Mouse (Mus musculus) forebrain, postnatal 0 days (tissue): Measurements from ENCODE around the gene Zfp280b. TPM values are rescaled to one million over a fixed set of nuclear protein-coding genes. Genes with fewer than 3 reads are reported as not detected.
"Not testable (repeated sequence)": the region's sequence is repeated elsewhere in the genome, so short reads cannot be mapped to it uniquely, and the experiment has no call there.

Experiments used
- ATAC-seq: fragments of 200-750 bp; cut with Nextera tagmentation; 2 replicates; pipeline ENCODE4 v1.8.0; 2017; ENCODE audit warnings: mild to moderate bottlenecking, moderate library complexity
- DNase-seq: peaks from one replicate; pipeline ENCODE4 v3.0.0-alpha.2; 2015
- H3K27ac ChIP-seq: fragments of 300-500 bp; sonication (generic); 2 replicates; pipeline ENCODE4 v1.5.1; 2014; ENCODE audit warnings: low read depth, mild to moderate bottlenecking, antibody characterized with exemption, low read length, moderate library complexity, mixed read lengths
- H3K27me3 ChIP-seq: fragments of 300-500 bp; sonication (generic); 2 replicates; pipeline ENCODE4 v1.6.1; 2014; ENCODE audit warnings: mild to moderate bottlenecking, low read length, mixed read lengths; ENCODE audit not compliant: insufficient read depth
- H3K36me3 ChIP-seq: fragments of 300-500 bp; sonication (generic); 2 replicates; pipeline ENCODE4 v1.6.1; 2014; ENCODE audit warnings: mild to moderate bottlenecking, moderate library complexity; ENCODE audit not compliant: insufficient read depth
- H3K4me1 ChIP-seq: fragments of 300-500 bp; sonication (generic); 2 replicates; pipeline ENCODE4 v1.6.1; 2014; ENCODE audit warnings: antibody characterized with exemption; ENCODE audit not compliant: insufficient read depth
- H3K4me2 ChIP-seq: fragments of 300-500 bp; sonication (generic); 2 replicates; pipeline ENCODE4 v1.6.1; 2014; ENCODE audit warnings: low read depth, mild to moderate bottlenecking, moderate library complexity
- H3K4me3 ChIP-seq: fragments of 300-500 bp; sonication (generic); 2 replicates; pipeline ENCODE4 v1.5.1; 2014; ENCODE audit warnings: low read depth, low read length, mixed read lengths
- H3K9ac ChIP-seq: fragments of 300-500 bp; sonication (generic); 2 replicates; pipeline ENCODE4 v1.6.1; 2014; ENCODE audit warnings: mild to moderate bottlenecking
- H3K9me3 ChIP-seq: fragments of 300-500 bp; sonication (generic); 2 replicates; pipeline ENCODE4 v1.6.1; 2016; ENCODE audit warnings: low read length
- CTCF ChIP-seq: sonication (generic); IDR thresholded peaks from 2 replicates; pipeline ENCODE4 v1.5.1; 2016; ENCODE audit warnings: antibody characterized with exemption, control low read depth, low read depth
- whole genome bisulfite sequencing: fragments of 180-500 bp; shearing (Covaris S2); extraction: QIAGEN DNeasy Blood & Tissue Kit; methylation state at CpG from one replicate; pipeline ENCODE4 v1.1.7; 2014; 5-methylcytosine and 5-hydroxymethylcytosine counted together
- polyA plus RNA-seq: library from polyadenylated mRNA; unstranded; fragments of >200 nt; fragmentation: Nextera tagmentation; extraction: Ambion mirVana; gene quantifications from 2 replicates; pipeline ENCODE4 v1.2.1, GENCODE M21; 2015
- total RNA-seq: library from RNA; depleted of rRNA; stranded (reverse); fragments of >200 nt; gene quantifications from 2 replicates; pipeline ENCODE4 v1.2.3, GENCODE M21; 2014

Zfp280b gene
- total and polyA plus RNA-seq, 2 experiments from 2014 or later: 7.9 to 9.0 TPM

- 69% methylated on average over 1 of the region's 1 CpGs for WGBS
- Histone ChIP-seq H3K36me3 (peaks cover 6% of the 10 kb centered on the region; the same call in 1 of the 2 replicates), H3K4me1 (no peaks in the 10 kb centered on the region), H3K4me2 (no peak overlapping the region), H3K27ac (no peak overlapping the region), H3K27me3 (no peaks in the 10 kb centered on the region), H3K9ac (no peak overlapping the region), H3K4me3 (no peak overlapping the region), H3K9me3 (no peaks in the 10 kb centered on the region)
- no peak for ATAC-seq
- DNase-seq: no peak
- no peak for TF ChIP-seq CTCF
Measured at GRCm38 (mm10) chr10:76046754-76047153, 14.3 kb downstream of the Zfp280b start.

- Histone ChIP-seq H3K4me1 (no peaks in the 10 kb centered on the region), H3K36me3 (peaks cover 6% of the 10 kb centered on the region; the same call in 1 of the 2 replicates), H3K4me2 (no peak overlapping the region), H3K4me3 (no peak overlapping the region), H3K27me3 (no peaks in the 10 kb centered on the region), H3K9me3 (no peaks in the 10 kb centered on the region), H3K27ac (no peak overlapping the region), H3K9ac (no peak overlapping the region)
- 48% methylated on average over 5 of the region's 5 CpGs for WGBS
- DNase-seq (no peak), ATAC-seq (no peak)
- no peak for TF ChIP-seq CTCF
Measured at GRCm38 (mm10) chr10:76047182-76047869, 14.9 kb downstream of the Zfp280b start.

GRCm38 (mm10) chr10:76048967-76049366 lies 16.5 kb downstream of the Zfp280b start:
- no peaks in the 10 kb centered on the region for H3K9me3 ChIP-seq
- no peaks in the 10 kb centered on the region for H3K4me1 ChIP-seq
- H3K27ac ChIP-seq: no peak overlapping the region
- TF ChIP-seq CTCF: no peak
- DNase-seq (no peak), ATAC-seq (no peak)
- H3K4me2 ChIP-seq: no peak overlapping the region
- no peak overlapping the region for H3K9ac ChIP-seq
- no peaks in the 10 kb centered on the region for H3K27me3 ChIP-seq
- WGBS: 66% methylated on average over 6 of the region's 6 CpGs
- no peak overlapping the region for H3K4me3 ChIP-seq
- 0 out of 2 replicates have a peak, but pooled peaks cover 3% of the 10 kb centered on the region for H3K36me3 ChIP-seq

GRCm38 (mm10) chr10:76051860-76052259 lies 19.4 kb downstream of the Zfp280b start:
- H3K27me3 ChIP-seq: no peaks in the 10 kb centered on the region
- no peak overlapping the region for H3K4me3 ChIP-seq
- H3K36me3 ChIP-seq: no peaks in the 10 kb centered on the region
- DNase-seq (no peak), ATAC-seq (no peak)
- TF ChIP-seq CTCF: no peak
- no peaks in the 10 kb centered on the region for H3K9me3 ChIP-seq
- no peaks in the 10 kb centered on the region for H3K4me1 ChIP-seq
- H3K27ac ChIP-seq: no peak overlapping the region
- no peak overlapping the region for H3K4me2 ChIP-seq
- no peak overlapping the region for H3K9ac ChIP-seq
- 85% methylated on average over 11 of the region's 11 CpGs for WGBS

DNA sequence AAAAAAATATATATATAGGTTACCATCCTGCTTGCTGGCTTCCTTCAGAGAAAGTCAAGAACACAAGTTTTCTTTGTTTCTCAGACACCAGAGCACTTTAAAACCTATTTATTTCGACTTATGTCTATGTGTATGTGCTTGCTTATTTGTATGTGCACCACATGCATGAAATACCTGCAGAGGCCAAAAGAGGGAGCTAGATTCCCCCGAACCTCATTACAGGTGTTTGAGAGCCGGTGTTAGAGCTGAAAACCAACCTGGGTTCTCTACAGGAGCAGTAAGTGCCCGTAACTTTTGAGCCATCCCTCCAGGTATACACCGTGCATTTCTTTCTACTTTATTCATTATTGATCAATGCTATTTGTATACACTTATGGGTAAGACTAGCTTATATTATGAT lies 30.0 kb downstream of the Zfp280b start:
- H3K4me1 ChIP-seq: no peaks in the 10 kb centered on the region
- H3K27me3 ChIP-seq: no peaks in the 10 kb centered on the region
- no peaks in the 10 kb centered on the region for H3K36me3 ChIP-seq
- ATAC-seq (no peak), DNase-seq (no peak)
- H3K9ac ChIP-seq: no peak overlapping the region
- TF ChIP-seq CTCF: no peak
- no peak overlapping the region for H3K4me2 ChIP-seq
- no peaks in the 10 kb centered on the region for H3K9me3 ChIP-seq
- H3K4me3 ChIP-seq: no peak overlapping the region
- no peak overlapping the region for H3K27ac ChIP-seq
- 95% methylated on average over 5 of the region's 5 CpGs for WGBS

GRCm38 (mm10) chr10:76067674-76068613 lies 35.5 kb downstream of the Zfp280b start:
- Histone ChIP-seq H3K27ac (no peak overlapping the region), H3K4me1 (no peaks in the 10 kb centered on the region), H3K4me3 (no peak overlapping the region), H3K9me3 (no peaks in the 10 kb centered on the region), H3K9ac (no peak overlapping the region), H3K27me3 (no peaks in the 10 kb centered on the region), H3K4me2 (no peak overlapping the region), H3K36me3 (no peaks in the 10 kb centered on the region)
- TF ChIP-seq CTCF: no peak
- ATAC-seq (peak; percentile 27; the same call in 1 of the 2 replicates), DNase-seq (no peak)
- WGBS: 16% methylated on average over 12 of the region's 12 CpGs

DNA sequence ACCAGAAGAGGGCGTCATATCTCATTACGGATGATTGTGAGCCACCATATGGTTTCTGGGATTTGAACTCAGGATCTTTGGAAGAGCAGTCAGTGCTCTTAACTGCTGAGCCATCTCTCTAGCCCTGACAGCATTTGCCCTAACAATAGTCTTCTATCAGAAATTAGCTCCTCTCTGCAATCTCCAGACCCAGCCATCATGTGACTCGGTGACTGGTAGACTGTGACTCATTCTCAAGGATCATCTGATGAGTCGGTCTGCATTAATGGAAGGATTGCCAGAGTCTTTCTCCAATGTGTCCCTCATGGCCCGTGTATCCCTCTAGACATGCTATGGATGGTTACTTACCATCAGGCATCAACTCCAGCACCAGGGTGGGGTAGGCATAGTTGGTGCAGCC lies 39.6 kb downstream of the Zfp280b start:
- H3K27me3 ChIP-seq, H3K4me2 ChIP-seq, H3K4me1 ChIP-seq, H3K9me3 ChIP-seq, H3K36me3 ChIP-seq, H3K4me3 ChIP-seq, DNase-seq, H3K9ac ChIP-seq, H3K27ac ChIP-seq, ATAC-seq: not testable (repeated sequence)
- 96% methylated on average over 5 of the region's 5 CpGs for WGBS

DNA sequence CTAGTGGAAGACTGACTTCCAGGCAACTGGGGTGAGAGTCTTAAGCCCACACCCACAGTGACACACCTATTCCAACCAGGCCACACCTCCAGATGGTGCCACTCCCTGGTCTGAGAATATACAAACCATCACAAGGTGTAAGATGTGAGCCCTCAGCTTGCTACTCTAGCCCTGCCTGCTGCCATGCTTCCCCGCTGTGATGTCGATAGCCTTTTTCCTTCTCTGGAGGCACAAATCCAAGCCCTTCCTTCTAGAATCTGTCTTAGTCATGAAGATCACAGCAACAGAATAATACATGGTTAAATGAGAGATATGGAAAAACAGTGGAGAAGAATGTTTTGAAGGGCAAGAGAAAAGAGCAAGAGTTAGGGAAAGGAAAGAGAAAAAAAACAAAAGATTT lies 44.6 kb downstream of the Zfp280b start:
- ATAC-seq, H3K4me3 ChIP-seq, H3K36me3 ChIP-seq, H3K27ac ChIP-seq, DNase-seq, H3K9ac ChIP-seq, H3K27me3 ChIP-seq, H3K4me2 ChIP-seq, H3K4me1 ChIP-seq, H3K9me3 ChIP-seq: not testable (repeated sequence)
- WGBS: 87% methylated on average over 2 of the region's 2 CpGs
